Comparison of ENCODE assay signal across 8 mouse cellular contexts in the genomic region with DNA sequence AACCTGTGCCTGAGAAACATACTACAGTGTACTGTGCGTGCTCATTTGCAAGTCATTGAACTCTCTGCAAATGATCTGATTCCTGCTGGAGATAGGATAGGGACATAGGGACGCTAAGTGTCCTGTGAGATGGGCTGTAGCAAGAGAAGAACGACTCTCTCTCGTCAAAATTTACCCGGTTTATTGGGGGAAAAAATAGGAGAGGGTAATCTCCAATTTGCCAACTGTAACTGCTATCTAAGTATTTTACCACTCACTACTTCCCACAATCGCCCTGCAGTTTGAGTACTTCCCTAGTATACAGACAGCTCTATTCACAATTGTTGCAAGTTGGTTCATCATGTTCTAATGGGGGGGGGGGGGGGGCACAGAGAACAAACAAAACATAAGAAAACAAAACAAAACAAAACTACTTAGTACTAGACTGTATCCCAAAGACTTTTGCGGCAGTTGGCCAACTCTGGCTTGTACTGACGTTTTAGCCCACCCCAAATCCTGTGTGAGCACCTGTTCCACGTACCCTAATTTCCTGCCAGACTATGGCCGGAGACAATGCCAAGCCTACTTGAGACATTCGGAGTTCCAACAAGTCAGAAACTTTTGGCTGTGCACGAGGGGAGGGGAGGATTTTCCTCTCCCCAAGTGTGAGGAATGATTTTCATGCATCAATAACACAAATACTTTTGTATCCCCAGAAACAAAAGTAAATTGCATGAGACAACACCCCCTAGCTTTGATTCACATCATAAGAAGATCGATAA. TPM values are rescaled to one million over a fixed set of nuclear protein-coding genes. Genes with fewer than 3 reads are reported as not detected.
DNase-seq lines count a peak whose midpoint lies in the region; ATAC-seq and TF ChIP-seq lines count a peak whose summit lies in the region.

No protein-coding gene starts in this region.

- H3K79me2 ChIP-seq in MEL (ENCODE audit: control insufficient read depth, insufficient read depth, low read length, poor library complexity), result peaks cover 7% of the 10 kb centered on the region; the same call in 1 of the 2 replicates

- TF ChIP-seq EP300 in MEL (IDR thresholded peaks at IDR 0.05; ENCODE audit: low read depth in 1 of 2, low read length in 2 of 2), result peak; percentile 27 to 52; a peak in 3 of 4 replicates

- H3K4me1 ChIP-seq in heart, embryonic 10.5 days, result peaks cover 4% of the 10 kb centered on the region; the same call in 1 of the 2 replicates
- no peaks in the 10 kb centered on the region; a peak in 1 of 4 replicates for H3K4me1 ChIP-seq in MEL (ENCODE audit: control insufficient read depth in 1 of 2, insufficient read depth in 2 of 2, low read length in 2 of 2)
- H3K4me1 ChIP-seq in hindbrain, embryonic 10.5 days (replicated peaks), result peaks cover 24% of the 10 kb centered on the region

- TF ChIP-seq RAD21 in MEL (IDR thresholded peaks at IDR 0.05; ENCODE audit: low read depth, low read length), result no peak

- 0 out of 2 replicates have a peak, but pooled peaks have one; percentile 19 for ATAC-seq in megakaryocyte-erythroid progenitor cell, adult 5-6 weeks (replicated peaks; ENCODE audit: low FRiP score, low TSS enrichment, poor library complexity, severe bottlenecking)

- no peaks in the 10 kb centered on the region for H3K36me3 ChIP-seq in heart, embryonic 10.5 days
- peaks cover 0 to 13% of the 10 kb centered on the region in 2 experiments; a peak in 2 of 4 replicates for H3K36me3 ChIP-seq in MEL (ENCODE audit: control insufficient read depth in 1 of 2, insufficient read depth in 2 of 2, low read length in 2 of 2)
- no peaks in the 10 kb centered on the region for H3K36me3 ChIP-seq in hindbrain, embryonic 10.5 days

- H3K27me3 ChIP-seq in heart, embryonic 10.5 days (ENCODE audit: insufficient read depth, poor library complexity, severe bottlenecking), result no peaks in the 10 kb centered on the region
- no peaks in the 10 kb centered on the region for H3K27me3 ChIP-seq in MEL (ENCODE audit: control insufficient read depth in 1 of 2, insufficient read depth in 2 of 2, low read length in 2 of 2)
- no peaks in the 10 kb centered on the region for H3K27me3 ChIP-seq in hindbrain, embryonic 10.5 days (ENCODE audit: insufficient read depth, poor library complexity, severe bottlenecking)

- H3K4me3 ChIP-seq in heart, embryonic 10.5 days, result peak overlapping the region; percentile 86; the same call in 1 of the 2 replicates
- peak overlapping the region; percentile 68 to 87 for H3K4me3 ChIP-seq in MEL (ENCODE audit: control insufficient read depth in 1 of 2, insufficient read depth in 1 of 2, low read depth in 2 of 2, low read length in 2 of 2)
- H3K4me3 ChIP-seq in hindbrain, embryonic 10.5 days, result peak overlapping the region; percentile 77

- no peak overlapping the region for H3K27ac ChIP-seq in heart, embryonic 10.5 days
- peak overlapping the region; percentile 52 for H3K27ac ChIP-seq in MEL (ENCODE audit: control insufficient read depth, low read depth, low read length)
- no peak overlapping the region; the same call in 1 of the 2 replicates for H3K27ac ChIP-seq in hindbrain, embryonic 10.5 days

- H3K9ac ChIP-seq in MEL (ENCODE audit: control insufficient read depth, low read depth, low read length, poor library complexity, severe bottlenecking), result peak overlapping the region; percentile 78

- no peak for TF ChIP-seq CTCF in MEL (IDR thresholded peaks at IDR 0.05 in 2 of 3, conservative IDR thresholded peaks at IDR 0.05 in 1 of 3; ENCODE audit: control insufficient read depth in 1 of 3, insufficient read depth in 1 of 3, low read depth in 2 of 3, low read length in 3 of 3, poor library complexity in 1 of 3, severe bottlenecking in 1 of 3)

- TF ChIP-seq POLR2A in MEL (IDR thresholded peaks at IDR 0.05; ENCODE audit: control insufficient read depth in 1 of 2, insufficient read depth in 1 of 2, low read depth in 1 of 2, low read length in 2 of 2, poor library complexity in 1 of 2), result no peak

- no peak for DNase-seq in heart, embryonic 10.5 days (ENCODE audit: low spot score)
- no peak for DNase-seq in heart, postnatal 10 days
- peak; percentile 62 for DNase-seq in MEL (ENCODE audit: low read depth, low spot score)
- no peak for DNase-seq in hindbrain, embryonic 10.5 days (ENCODE audit: low spot score)
- no peak for DNase-seq in embryo, embryonic 9.5 days (ENCODE audit: extremely low spot score)
- no peak for DNase-seq in adrenal gland, adult 18-20 months (ENCODE audit: low spot score in 2 of 2)
- no peak for DNase-seq in left cerebral cortex, adult 11 months (ENCODE audit: low spot score)

- intact Hi-C loops in heart, postnatal 10 days (cut with DNase I), result loop anchor here (5.0 kb wide), 1 partner anchor 442 kb away; no protein-coding TSS in a partner anchor

- H3K9me3 ChIP-seq in heart, embryonic 10.5 days, result no peaks in the 10 kb centered on the region
- H3K9me3 ChIP-seq in MEL (replicated peaks; ENCODE audit: insufficient read depth, low read length), result no peaks in the 10 kb centered on the region
- no peaks in the 10 kb centered on the region for H3K9me3 ChIP-seq in hindbrain, embryonic 10.5 days

- WGBS in heart, embryonic 10.5 days, result 42% methylated on average over 13 of the region's 13 CpGs
- 36% methylated on average over 13 of the region's 13 CpGs for WGBS in hindbrain, embryonic 10.5 days

TF ChIP-seq in MEL, 35 proteins besides CTCF, POLR2A, EP300 and RAD21:
- TF ChIP-seq ETS1 (IDR thresholded peaks at IDR 0.05; ENCODE audit: low read depth, low read length) (peak; percentile 37), SIN3A (IDR thresholded peaks at IDR 0.05; ENCODE audit: low read length) (peak; percentile 23; the same call in 1 of the 2 replicates), MXI1 (IDR thresholded peaks at IDR 0.05; ENCODE audit: low read depth, low read length) (peak; percentile 32; the same call in 1 of the 2 replicates), RCOR1 (IDR thresholded peaks at IDR 0.05; ENCODE audit: low read depth, low read length) (no peak), SMC3 (IDR thresholded peaks at IDR 0.05; ENCODE audit: low read depth, low read length) (peak; percentile 1; the same call in 1 of the 2 replicates), GATA1 (IDR thresholded peaks at IDR 0.05; ENCODE audit: low read depth, low read length) (0 out of 2 replicates have a peak, but pooled peaks have one; percentile 18), ZNF384 (IDR thresholded peaks at IDR 0.05; ENCODE audit: low read depth, low read length) (no peak), MAZ (IDR thresholded peaks at IDR 0.05; ENCODE audit: low read depth, low read length) (peak; percentile 32; the same call in 1 of the 2 replicates)

RNA-seq across cellular contexts. Expression of a gene that starts 2.6 kb away (rescaled TPM):
- polyA plus RNA-seq in heart, embryonic 10.5 days (2016; fragmentation: Nextera tagmentation; extraction: Ambion mirVana), result 2.6 and 4.2 TPM in 2 replicates
- 1 to 10 TPM; 2.8 to 5.4 TPM for total RNA-seq in heart, postnatal 10 days (2021)
- 5.6 and 6.4 TPM in 2 replicates for total RNA-seq in MEL (2012; rRNA removed)
- polyA plus RNA-seq in MEL (2012; ENCODE audit: insufficient read depth in 1 of 2, insufficient read length in 2 of 2, low read depth in 1 of 2, low replicate concordance in 2 of 2, missing spikeins in 1 of 2), result 1 to 10 TPM in 1 of 2 experiments, not detected in 1; 2.9 TPM
- polyA plus RNA-seq in hindbrain, embryonic 10.5 days (2016; fragmentation: Nextera tagmentation; extraction: Ambion mirVana), result 6.1 and 6.5 TPM in 2 replicates
- total RNA-seq in megakaryocyte-erythroid progenitor cell, adult 5-6 weeks (2014; fragmentation: Nextera tagmentation), result 13.0 and 23.5 TPM in 2 replicates
- total RNA-seq in megakaryocyte-erythroid progenitor cell, adult 5-6 weeks (2017), result 9.6 and 27.9 TPM in 2 replicates
- 1 to 10 TPM; 5.8 to 6.5 TPM for total RNA-seq in adrenal gland, adult 18-20 months (2021)
